Mouse (Mus musculus) G1E (cell line): Measurements from ENCODE around the gene Cenpf.

ENCODE experiments used
- CTCF ChIP-seq: IDR thresholded peaks from 2 replicates; pipeline ENCODE4 v1.5.1; 2012; ENCODE audit warnings: low read depth, low read length, inconsistent platforms, mixed read lengths
- GATA1 ChIP-seq: IDR thresholded peaks from 2 replicates; pipeline ENCODE4 v1.6.1; 2012; ENCODE audit warnings: borderline replicate concordance, low read length, inconsistent platforms, mixed read lengths
- POLR2AphosphoS5 ChIP-seq: IDR thresholded peaks from 2 replicates; pipeline ENCODE4 v1.6.1; 2012; ENCODE audit warnings: low read depth, low read length, inconsistent platforms; ENCODE audit not compliant: insufficient replicate concordance
- TAL1 ChIP-seq: conservative IDR thresholded peaks from 2 replicates; pipeline ENCODE4 v1.6.1; 2012; ENCODE audit warnings: low read depth, low read length, inconsistent platforms, mixed read lengths

GRCm38 (mm10) chr1:189664061-189664872 lies 23.6 kb downstream of the Cenpf start:
- no peak for TF ChIP-seq POLR2AphosphoS5
- no peak for TF ChIP-seq GATA1
- no peak for TF ChIP-seq CTCF
- TF ChIP-seq TAL1, result no peak
